Comparison of ENCODE assay signal across 22 mouse cellular contexts in the genomic region with DNA sequence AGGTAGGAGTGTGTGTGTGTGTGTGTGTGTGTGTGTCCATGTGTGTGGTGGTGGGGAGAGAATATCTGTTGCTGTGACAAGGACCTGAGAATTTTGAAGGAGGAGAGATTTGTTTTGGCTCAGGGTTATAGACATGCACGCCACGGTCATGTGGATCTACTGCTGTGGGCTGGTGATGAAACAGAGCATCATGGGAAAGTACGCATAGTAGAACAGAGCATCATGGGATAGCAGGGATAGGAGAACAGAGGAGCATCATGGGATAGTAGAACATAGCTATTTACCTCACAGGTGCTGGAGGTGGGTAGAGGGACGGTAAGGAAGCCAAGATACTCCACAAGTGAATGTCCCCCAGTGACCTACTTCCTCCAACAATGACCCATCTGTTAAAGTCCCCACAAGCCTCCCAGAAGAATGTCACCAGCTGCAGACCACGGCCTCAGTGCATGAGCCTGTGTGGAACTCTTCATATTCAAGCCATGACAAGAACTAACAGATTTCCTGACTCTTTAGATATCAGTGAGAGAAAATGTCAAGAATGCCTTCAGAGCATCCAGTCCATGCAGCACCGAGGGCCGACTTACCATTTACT.
"Had no signal": no experiment of that assay in that cellular context is flagged by ENCODE, and none has a peak within 500 bp of the region (broad histone marks: within the 10 kb centered on the region; RNA-seq: fewer than 3 reads in every experiment).

No protein-coding gene starts in this region.

- H3K27me3 ChIP-seq: lung, embryonic 15.5 days; midbrain, embryonic 15.5 days; neural tube, embryonic 12.5 days; neural tube, embryonic 15.5 days had no signal

- ATAC-seq: intestine, embryonic 16.5 days; liver, embryonic 12.5 days; midbrain, embryonic 15.5 days had no signal

- DNase-seq: kidney, adult 18-20 months; kidney, adult 9 months; kidney, postnatal 14 days; kidney, postnatal 4 days; layer of hippocampus, postnatal 36 days; liver; lung, adult 18-20 months; lung, postnatal 36 days; thymus, adult 2 months; thymus, postnatal 14 days; thymus, postnatal 4 days had no signal

- H3K9me3 ChIP-seq: limb, embryonic 10.5 days; limb, embryonic 13.5 days; liver, embryonic 12.5 days; liver, embryonic 15.5 days; lung, embryonic 15.5 days; midbrain, embryonic 12.5 days; midbrain, embryonic 15.5 days; neural tube, embryonic 12.5 days; neural tube, embryonic 15.5 days had no signal

- H3K36me3 ChIP-seq: limb, embryonic 10.5 days; limb, embryonic 13.5 days; liver, embryonic 12.5 days; liver, embryonic 15.5 days; lung, embryonic 15.5 days; midbrain, embryonic 12.5 days; midbrain, embryonic 15.5 days; neural tube, embryonic 12.5 days; neural tube, embryonic 15.5 days had no signal

- H3K4me3 ChIP-seq: limb, embryonic 10.5 days; limb, embryonic 13.5 days; liver, embryonic 12.5 days; liver, embryonic 15.5 days; lung, embryonic 15.5 days; midbrain, embryonic 12.5 days; midbrain, embryonic 15.5 days; neural tube, embryonic 12.5 days; neural tube, embryonic 15.5 days had no signal

- H3K27ac ChIP-seq: limb, embryonic 10.5 days; limb, embryonic 13.5 days; liver, embryonic 12.5 days; liver, embryonic 15.5 days; lung, embryonic 15.5 days; midbrain, embryonic 12.5 days; midbrain, embryonic 15.5 days; neural tube, embryonic 12.5 days; neural tube, embryonic 15.5 days; stomach, postnatal 0 days had no signal
